27 mouse cellular contexts compared by ENCODE assay signal in the genomic region with DNA sequence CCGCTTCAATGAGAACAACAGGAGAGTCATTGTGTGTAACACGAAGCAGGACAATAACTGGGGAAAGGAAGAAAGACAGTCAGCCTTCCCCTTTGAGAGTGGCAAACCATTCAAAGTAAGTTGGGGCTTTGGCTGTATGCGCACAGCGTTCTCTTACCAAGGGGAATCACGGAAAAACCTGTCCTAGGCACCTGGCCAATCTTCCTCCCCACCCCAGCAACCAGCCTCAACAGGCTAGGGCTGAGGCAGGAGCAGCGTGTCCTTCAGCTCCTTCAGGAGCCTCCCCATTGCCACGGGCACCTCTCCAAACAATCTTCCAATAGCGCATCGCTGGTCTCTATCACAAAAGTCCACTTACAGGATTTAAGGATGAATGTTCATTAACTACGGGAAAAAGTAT. TPM values are rescaled to one million over a fixed set of nuclear protein-coding genes. Genes with fewer than 3 reads are reported as not detected.
"Had no signal": no experiment of that assay in that cellular context is flagged by ENCODE, and none has a peak within 500 bp of the region (broad histone marks: within the 10 kb centered on the region; RNA-seq: fewer than 3 reads in every experiment).

No protein-coding gene starts in this region.

- H3K4me3 ChIP-seq: heart, adult 2 months; heart, embryonic 13.5 days; heart, embryonic 15.5 days; hindbrain, embryonic 13.5 days; hindbrain, embryonic 15.5 days; kidney, embryonic 15.5 days; limb, embryonic 13.5 days; limb, embryonic 15.5 days had no signal

- H3K4me2 ChIP-seq: heart, embryonic 11.5 days; heart, embryonic 13.5 days; heart, embryonic 15.5 days; hindbrain, embryonic 13.5 days; hindbrain, embryonic 15.5 days; kidney, embryonic 15.5 days; limb, embryonic 13.5 days; limb, embryonic 15.5 days had no signal

- DNase-seq: forebrain, postnatal 0 days; gastrocnemius, postnatal 10 days; gastrocnemius, postnatal 36 days; heart, adult 11 months; heart, adult 2 months; heart, postnatal 14 days; heart, postnatal 36 days; kidney, adult 11 months; kidney, adult 2 months; kidney, adult 9 months; kidney, postnatal 14 days; kidney, postnatal 36 days; layer of hippocampus, adult 9-11 months; layer of hippocampus, postnatal 36 days; left cerebral cortex, postnatal 4 days had no signal

- H3K9me3 ChIP-seq: heart, embryonic 15.5 days; hindbrain, embryonic 13.5 days; hindbrain, embryonic 15.5 days; kidney, embryonic 15.5 days; limb, embryonic 13.5 days; limb, embryonic 15.5 days had no signal

- H3K36me3 ChIP-seq: hindbrain, embryonic 13.5 days; hindbrain, embryonic 15.5 days had no signal

- H3K27me3 ChIP-seq: heart, embryonic 13.5 days; heart, embryonic 15.5 days; hindbrain, embryonic 13.5 days; hindbrain, embryonic 15.5 days; kidney, embryonic 15.5 days; limb, embryonic 13.5 days; limb, embryonic 15.5 days had no signal

- H3K9ac ChIP-seq: forebrain, postnatal 0 days; heart, embryonic 13.5 days; heart, embryonic 15.5 days; hindbrain, embryonic 13.5 days; hindbrain, embryonic 15.5 days; kidney, embryonic 15.5 days; limb, embryonic 13.5 days; limb, embryonic 15.5 days had no signal

- ATAC-seq: forebrain, postnatal 0 days; hindbrain, postnatal 0 days; intestine, embryonic 16.5 days had no signal

- H3K27ac ChIP-seq: heart, adult 2 months; heart, embryonic 13.5 days; heart, embryonic 15.5 days; hindbrain, embryonic 13.5 days; hindbrain, embryonic 15.5 days; hindbrain, postnatal 0 days; kidney, embryonic 15.5 days; kidney, postnatal 0 days; limb, embryonic 13.5 days; limb, embryonic 15.5 days had no signal

- H3K4me1 ChIP-seq: hindbrain, embryonic 13.5 days; hindbrain, embryonic 15.5 days; kidney, embryonic 15.5 days; limb, embryonic 13.5 days; limb, embryonic 15.5 days had no signal

RNA-seq across cellular contexts. Expression of a gene that starts 33.6 kb away (rescaled TPM):
- total RNA-seq: gastrocnemius, adult 18-20 months had no signal
